Mouse (Mus musculus) adrenal gland, adult 2 months (tissue): Measurements from ENCODE around the gene Gm10985. TPM values are rescaled to one million over a fixed set of nuclear protein-coding genes. Genes with fewer than 3 reads are reported as not detected.

Experiments
- DNase-seq: peaks from one replicate; pipeline ENCODE4 v3.0.0; 2021
- long read RNA-seq: library from polyadenylated mRNA; stranded (forward); transcript quantifications from one replicate; pipeline ENCODE4 v2.0.0, GENCODE M21; 2021
- polyA plus RNA-seq: library from polyadenylated mRNA; depleted of rRNA; stranded (reverse); fragments of >200 nt; gene quantifications from 2 replicates; pipeline ENCODE4 v1.2.3, GENCODE M21; 2012; rRNA removed
- total RNA-seq, 2 experiments: library from RNA; stranded (reverse); gene quantifications; 2 replicates each; pipeline ENCODE4 v1.2.3; 2021

Gene Gm10985
- total RNA-seq, result not detected
- polyA plus RNA-seq, result not detected in 2 replicates
- long read RNA-seq, result 0 reads

GRCm38 (mm10) chr3:53844786-53845185 is at the start of gene Gm10985:
Gene Gm10985 (plus strand): TSS chr3:53845086.
- no peak for DNase-seq

- no peak for DNase-seq
Measured at GRCm38 (mm10) chr3:53796933-53797332, 48.0 kb upstream of the Gm10985 start.

- DNase-seq, result no peak
Measured at GRCm38 (mm10) chr3:53799671-53800070, 45.2 kb upstream of the Gm10985 start.

- no peak for DNase-seq
Measured at GRCm38 (mm10) chr3:53813421-53813977, 31.4 kb upstream of the Gm10985 start.

GRCm38 (mm10) chr3:53834238-53834637 is 10.6 kb upstream of the Gm10985 start:
- DNase-seq, result no peak

GRCm38 (mm10) chr3:53846206-53846928 is 1.5 kb downstream of the Gm10985 start:
- DNase-seq, result no peak

GRCm38 (mm10) chr3:53847726-53848125 is 2.8 kb downstream of the Gm10985 start:
- no peak for DNase-seq

GRCm38 (mm10) chr3:53848262-53848661 is 3.4 kb downstream of the Gm10985 start:
- DNase-seq, result no peak

- no peak for DNase-seq
Measured at GRCm38 (mm10) chr3:53854261-53854660, 9.4 kb downstream of the Gm10985 start.

- no peak for DNase-seq
Measured at GRCm38 (mm10) chr3:53854831-53855230, 9.9 kb downstream of the Gm10985 start.

- DNase-seq, result peak; percentile 95
Measured at GRCm38 (mm10) chr3:53863383-53864220, 18.7 kb downstream of the Gm10985 start, which contains the start of gene Ufm1. Gene Ufm1 (minus strand): TSS chr3:53863830.

- no peak for DNase-seq
Measured at GRCm38 (mm10) chr3:53868212-53868611, 23.3 kb downstream of the Gm10985 start.

GRCm38 (mm10) chr3:53869263-53869662 is 24.4 kb downstream of the Gm10985 start:
- DNase-seq, result no peak

GRCm38 (mm10) chr3:53870482-53870881 is 25.6 kb downstream of the Gm10985 start:
- DNase-seq, result no peak

GRCm38 (mm10) chr3:53871596-53871995 is 26.7 kb downstream of the Gm10985 start:
- no peak for DNase-seq

- no peak for DNase-seq
Measured at GRCm38 (mm10) chr3:53890619-53891540, 46.0 kb downstream of the Gm10985 start.

Other genes with a start within 250 kb of the Gm10985 start
- gene Frem2, start 187.7 kb upstream of the Gm10985 start, total RNA-seq, result under 1 TPM; 0.12 to 0.14 TPM
- gene Frem2, start 187.7 kb upstream of the Gm10985 start, polyA plus RNA-seq, result 0.16 and 0.29 TPM in 2 replicates
- 100 to 1,000 TPM in 1 of 2 experiments, 10 to 100 TPM in 1; 81.3 to 109 TPM for gene Ufm1, start 18.7 kb downstream of the Gm10985 start, total RNA-seq
- 1.8 and 2.4 TPM in 2 replicates for gene Ufm1, start 18.7 kb downstream of the Gm10985 start, polyA plus RNA-seq